Mouse (Mus musculus) liver, adult 2 months (tissue): ENCODE measurements around the gene Nxph4.

Experiments used
- CTCF ChIP-seq: fragments of 200-500 bp; IDR thresholded peaks from 2 replicates; pipeline ENCODE4 v1.5.1; 2011; ENCODE audit warnings: low read depth, low read length, control low read depth
- POLR2A ChIP-seq: fragments of 200-500 bp; IDR thresholded peaks from 2 replicates; pipeline ENCODE4 v1.6.1; 2011; ENCODE audit warnings: low read length, control low read depth; ENCODE audit not compliant: insufficient read depth; ENCODE audit errors: extremely low read depth

GRCm38 (mm10) chr10:127512307-127512666 is 22.1 kb downstream of the Nxph4 start:
- TF ChIP-seq CTCF (no peak), POLR2A (no peak)
